Mouse (Mus musculus) large intestine, adult 2 months (tissue): ENCODE data around the gene A430005L14Rik. TPM values are rescaled to one million over a fixed set of nuclear protein-coding genes. Genes with fewer than 3 reads are reported as not detected.
"Not testable (repeated sequence)": the region's sequence is repeated elsewhere in the genome, so short reads cannot be mapped to it uniquely, and the experiment has no call there.

ENCODE experiments used
- DNase-seq: peaks from one replicate; pipeline ENCODE4 v3.0.0-alpha.2; 2012; ENCODE audit warnings: low read depth, low spot score
- WGBS: fragments of 180-500 bp; shearing (Covaris S2); methylation state at CpG from one replicate; pipeline ENCODE4 v1.1.7; 2018; 5-methylcytosine and 5-hydroxymethylcytosine counted together
- polyA plus RNA-seq: library from polyadenylated mRNA; depleted of rRNA; stranded (reverse); fragments of >200 nt; gene quantifications from 2 replicates; pipeline ENCODE4 v1.2.3, GENCODE M21; 2012; rRNA removed

The A430005L14Rik gene
- polyA plus RNA-seq: 36.8 and 37.4 TPM in 2 replicates

GRCm38 (mm10) chr4:153956569-153957405 lies at the start of gene A430005L14Rik:
Gene A430005L14Rik, plus strand, starts transcription at chr4:153957237.
- under 1% methylated on average over 65 of the region's 67 CpGs for WGBS
- peak; percentile 74 for DNase-seq

DNA sequence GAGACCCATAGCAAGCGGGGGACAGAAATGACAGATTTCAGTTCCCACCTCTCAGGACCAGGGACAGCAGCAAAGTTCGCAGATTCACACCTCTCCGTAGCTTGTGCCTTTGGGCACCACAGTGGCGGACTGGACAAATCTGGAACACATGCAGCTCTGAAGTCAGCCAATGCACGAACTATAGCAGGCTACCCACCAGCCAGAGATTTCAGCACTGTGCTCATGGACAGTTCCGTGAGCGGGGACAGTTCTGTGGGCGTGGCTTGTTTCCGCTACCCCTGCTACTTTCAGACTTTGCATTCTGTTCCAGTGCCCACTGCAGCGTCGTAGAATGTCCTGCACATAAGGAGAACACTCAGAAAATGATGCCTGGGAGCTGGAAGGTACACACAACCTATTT lies 49.5 kb upstream of the A430005L14Rik start:
- WGBS: 24% methylated on average over 11 of the region's 11 CpGs
- DNase-seq: no peak

- DNase-seq: no peak
- 49% methylated on average over 3 of the region's 3 CpGs for WGBS
Measured at GRCm38 (mm10) chr4:153913635-153914034, 43.4 kb upstream of the A430005L14Rik start.

DNA sequence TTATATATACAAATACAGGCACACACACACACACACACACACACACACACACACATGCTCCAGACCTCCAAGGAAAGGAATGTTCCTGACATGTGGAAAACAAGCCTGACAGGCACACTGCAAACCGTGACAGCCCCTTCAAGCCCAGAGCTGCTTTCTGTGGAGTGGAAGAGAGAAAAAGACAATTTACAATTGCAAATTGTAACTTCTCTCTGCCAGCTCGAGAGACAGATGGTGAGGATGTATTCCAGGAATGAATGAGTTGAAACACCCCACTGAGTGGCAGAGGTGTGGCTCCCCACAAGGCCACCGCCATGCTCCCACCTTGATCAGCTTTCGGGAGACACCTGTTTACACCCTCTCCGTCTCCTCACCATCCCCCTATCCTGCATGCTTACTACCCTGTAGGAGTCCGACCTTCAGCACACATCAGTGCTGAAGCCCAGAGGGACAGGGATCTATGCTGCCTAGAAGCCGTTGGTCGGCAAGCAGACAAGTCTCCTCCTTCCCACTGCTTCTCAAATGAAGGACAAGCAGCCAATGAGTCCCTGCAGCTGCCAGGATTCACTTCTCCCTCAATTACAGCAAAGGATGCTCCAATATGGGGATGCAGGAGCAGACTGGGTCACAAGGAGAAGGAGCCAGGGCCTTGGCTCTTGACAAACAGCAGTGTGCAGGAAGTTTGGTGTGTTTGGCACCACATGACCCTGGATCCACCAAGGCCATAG lies 39.1 kb upstream of the A430005L14Rik start:
- no peak for DNase-seq
- 48% methylated on average over 8 of the region's 8 CpGs for WGBS

DNA sequence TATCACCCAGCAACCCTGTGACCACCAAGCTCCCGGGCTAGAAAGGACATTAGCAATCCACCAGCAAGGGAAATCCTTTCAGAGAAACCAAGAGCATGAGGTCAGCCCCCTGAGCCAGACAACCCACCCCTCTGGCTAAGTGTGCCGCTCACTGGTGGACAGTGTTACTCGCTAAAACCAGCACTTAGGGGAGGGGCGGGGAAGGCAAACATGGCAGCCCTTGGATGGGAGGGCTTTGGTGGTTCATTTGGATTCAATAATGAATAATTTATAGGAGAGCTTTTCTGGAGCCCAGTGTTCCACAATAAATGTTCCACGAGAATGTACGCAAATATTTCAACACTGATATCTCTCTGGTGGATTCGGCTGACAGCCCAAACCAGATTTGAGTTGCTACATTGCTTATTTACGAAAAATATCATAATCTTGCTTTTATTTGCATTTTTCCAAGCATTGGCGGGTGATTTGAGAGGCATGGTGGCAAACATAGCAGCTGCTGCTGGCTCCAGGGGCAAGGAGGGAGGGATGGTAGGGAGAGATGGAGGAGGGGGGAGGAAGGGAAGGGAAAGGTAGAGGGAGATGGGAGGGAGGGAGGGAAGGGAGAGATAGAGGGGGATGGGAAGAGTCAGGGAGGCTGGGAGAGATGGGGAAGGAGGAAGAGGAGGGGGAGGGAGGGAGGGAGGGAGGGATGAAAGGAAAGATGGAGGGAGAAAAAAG lies 36.4 kb upstream of the A430005L14Rik start:
- DNase-seq: no peak
- 58% methylated on average over 9 of the region's 9 CpGs for WGBS

DNA sequence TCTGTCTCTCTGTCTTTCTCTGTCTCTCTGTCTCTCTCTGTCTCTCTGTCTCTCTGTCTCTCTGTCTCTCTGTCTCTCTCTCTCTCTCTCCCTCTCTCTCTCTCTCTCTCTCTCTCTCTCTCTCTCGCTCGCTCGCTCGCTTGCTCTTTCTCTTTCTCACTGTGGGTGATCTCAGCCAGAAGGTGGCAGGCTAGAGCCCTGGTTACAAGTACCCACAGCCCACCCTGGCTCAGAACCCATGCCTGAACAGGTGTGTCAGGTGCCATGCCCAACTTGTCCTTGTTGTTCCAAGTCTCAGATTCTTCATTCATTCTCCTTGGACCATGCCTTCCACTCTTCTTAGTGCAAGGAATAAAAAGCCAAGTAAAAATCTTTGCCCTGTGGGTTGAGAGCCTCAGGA lies 34.9 kb upstream of the A430005L14Rik start:
- not testable (repeated sequence) for DNase-seq
- 31% methylated on average over 4 of the region's 4 CpGs for WGBS

- no peak for DNase-seq
Measured at GRCm38 (mm10) chr4:153928772-153929299, 28.2 kb upstream of the A430005L14Rik start.

GRCm38 (mm10) chr4:153929425-153929824 lies 27.6 kb upstream of the A430005L14Rik start:
- 67% methylated on average over 10 of the region's 10 CpGs for WGBS

More at GRCm38 (mm10) chr4:153928772-153929299, 28.2 kb upstream of the A430005L14Rik start:
- WGBS: 84% methylated on average over 11 of the region's 11 CpGs

GRCm38 (mm10) chr4:153929921-153930320 lies 27.1 kb upstream of the A430005L14Rik start:
- WGBS: 69% methylated on average over 4 of the region's 4 CpGs
- no peak for DNase-seq

More at GRCm38 (mm10) chr4:153929425-153929824, 27.6 kb upstream of the A430005L14Rik start:
- no peak for DNase-seq

DNA sequence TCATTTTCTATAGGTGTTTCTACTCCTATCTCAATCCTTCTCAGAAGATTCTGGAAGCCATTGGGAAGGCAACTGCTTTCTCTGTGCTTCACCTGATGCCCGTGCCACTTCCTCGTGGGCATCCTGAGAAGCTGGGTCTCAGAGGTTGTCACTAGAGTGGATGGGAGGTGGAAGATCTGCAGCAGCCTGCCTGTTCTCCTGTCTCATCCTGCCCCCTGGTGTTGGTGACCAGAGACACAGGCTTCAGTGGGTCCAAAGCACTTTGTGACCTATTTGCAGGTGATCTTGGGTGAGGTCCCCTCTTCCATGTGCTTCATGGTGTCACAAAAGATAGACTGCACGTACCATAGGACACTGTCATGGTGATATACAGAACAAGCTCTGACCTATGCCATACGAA lies 13.8 kb upstream of the A430005L14Rik start:
- DNase-seq: no peak
- WGBS: 51% methylated on average over 4 of the region's 4 CpGs

DNA sequence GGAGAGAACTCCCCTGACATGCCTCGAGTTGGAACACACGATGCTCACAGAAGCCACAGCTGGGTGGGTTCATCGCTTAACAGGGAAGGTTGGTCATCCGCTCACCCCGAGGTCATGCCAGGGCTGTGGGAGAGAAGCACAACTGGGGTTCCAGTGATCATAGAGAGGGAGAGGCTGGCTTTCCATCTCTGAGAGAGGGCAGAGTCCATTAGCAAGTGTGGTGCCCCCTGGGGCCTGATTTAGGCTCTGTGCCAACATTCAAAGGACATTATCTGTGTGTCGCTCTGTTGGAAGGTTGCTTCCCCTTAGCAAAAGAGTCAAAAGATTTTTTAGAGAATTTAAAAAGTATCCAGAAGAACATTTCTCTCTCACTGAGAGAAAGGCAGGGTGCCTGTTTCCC lies 12.8 kb upstream of the A430005L14Rik start:
- WGBS: 33% methylated on average over 6 of the region's 6 CpGs
- DNase-seq: no peak

DNA sequence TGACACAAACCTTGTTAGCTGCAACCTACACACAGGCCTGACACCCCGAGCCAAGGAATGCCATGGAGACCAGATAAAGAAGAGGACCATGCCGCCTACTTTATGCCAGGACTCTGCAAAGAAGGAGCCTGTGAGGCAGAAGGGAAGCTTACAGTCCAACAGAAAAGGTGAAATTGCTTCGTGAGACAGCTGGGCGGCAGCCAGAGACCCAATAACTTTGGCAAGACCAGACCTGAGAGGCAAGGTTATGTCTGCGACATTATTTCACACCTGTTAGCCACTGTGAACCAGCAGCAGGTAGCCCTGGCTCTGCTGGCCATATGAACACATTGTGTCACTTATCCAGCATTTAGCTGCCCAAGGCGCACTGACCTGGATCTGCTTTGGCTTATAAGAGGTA lies 11.3 kb upstream of the A430005L14Rik start:
- WGBS: 71% methylated on average over 6 of the region's 6 CpGs

GRCm38 (mm10) chr4:153950372-153950771 lies 6.7 kb upstream of the A430005L14Rik start:
- no peak for DNase-seq
- 59% methylated on average over 2 of the region's 2 CpGs for WGBS

More for the DNA sequence above, 11.3 kb upstream of the A430005L14Rik start:
- no peak for DNase-seq

- no peak for DNase-seq
- 58% methylated on average over 3 of the region's 3 CpGs for WGBS
Measured at GRCm38 (mm10) chr4:153951150-153951549, 5.9 kb upstream of the A430005L14Rik start.

DNA sequence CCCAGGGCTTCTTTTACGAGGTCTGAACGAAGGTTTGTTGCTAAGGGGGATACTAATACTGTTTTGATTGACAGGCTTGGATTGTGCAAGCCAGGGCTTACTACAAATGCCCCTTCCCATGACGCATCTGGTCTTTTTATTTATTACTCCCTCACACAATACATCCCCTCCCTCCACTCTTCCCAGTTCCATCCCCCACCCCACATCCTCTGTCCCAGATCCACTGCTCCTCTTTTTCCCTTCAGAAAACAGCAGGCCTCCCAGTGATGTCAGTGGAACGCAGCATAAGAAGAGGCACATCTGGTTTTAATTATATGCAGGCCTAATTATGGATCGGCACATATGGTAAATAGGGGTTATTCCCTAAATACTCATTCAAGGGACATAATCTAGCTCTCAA lies 5.3 kb upstream of the A430005L14Rik start:
- no peak for DNase-seq
- WGBS: 42% methylated on average over 5 of the region's 5 CpGs

DNA sequence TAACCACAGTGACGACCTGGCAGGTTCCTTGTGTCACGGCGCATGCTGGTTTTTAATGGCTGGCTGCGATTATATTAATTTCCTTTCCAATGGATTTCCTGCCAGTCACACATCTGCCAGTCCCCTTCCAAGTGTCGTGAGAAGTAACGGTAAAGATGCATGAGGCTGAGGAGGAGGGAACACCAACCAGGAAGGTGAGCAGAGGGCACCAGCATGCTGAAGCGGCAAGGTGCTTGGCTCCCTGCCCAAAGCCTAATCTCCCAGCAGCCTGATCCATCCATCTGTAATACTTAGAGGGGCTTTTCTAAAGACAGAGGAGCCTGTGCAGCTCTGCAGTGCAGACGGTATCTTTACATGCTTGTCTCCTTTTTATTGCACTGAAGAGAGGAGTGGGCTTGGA lies 1.4 kb upstream of the A430005L14Rik start:
- 73% methylated on average over 8 of the region's 8 CpGs for WGBS
- DNase-seq: no peak

DNA sequence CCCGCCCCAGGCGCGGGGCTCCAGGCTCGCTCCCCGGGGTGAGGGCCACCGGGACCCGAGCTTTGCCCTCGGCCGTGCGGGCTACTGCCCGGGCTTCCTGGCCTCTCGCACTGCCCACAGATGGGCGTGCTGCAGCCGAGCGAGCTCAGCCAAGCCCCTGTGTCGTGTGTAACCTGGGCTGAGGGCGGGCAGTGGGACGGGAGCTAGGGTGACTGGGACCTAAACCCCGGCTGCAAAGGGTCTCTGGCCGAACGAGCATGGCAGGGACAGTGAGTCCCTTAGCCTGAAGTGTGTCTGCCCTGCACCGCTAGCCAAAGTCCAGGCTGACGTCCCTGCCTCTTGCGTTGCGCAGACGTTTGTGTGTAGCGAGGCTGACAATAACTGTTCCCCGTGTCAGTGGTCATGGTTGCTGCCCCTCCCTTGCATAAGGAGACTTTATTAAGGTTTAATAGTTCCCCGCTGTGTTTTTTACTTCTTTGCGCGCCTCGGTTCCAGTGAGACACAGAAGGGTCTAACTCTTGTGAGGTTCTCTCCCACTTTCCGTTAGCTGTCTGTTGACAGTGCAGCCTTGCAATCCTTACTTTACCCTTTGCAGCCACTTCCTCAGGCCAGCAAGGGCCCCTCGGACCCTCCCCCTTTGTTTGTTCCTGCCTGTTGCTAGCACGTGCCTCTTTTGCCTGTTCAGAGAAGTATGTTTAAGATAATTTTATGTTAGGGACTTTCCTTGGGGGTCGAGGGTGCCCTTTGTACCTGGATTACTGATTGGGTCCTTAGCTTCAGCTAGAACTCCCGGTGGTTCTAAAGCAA lies 610 bp downstream of the A430005L14Rik start:
- DNase-seq: no peak
- under 1% methylated on average over 33 of the region's 37 CpGs for WGBS

GRCm38 (mm10) chr4:153962631-153963030 lies 5.6 kb downstream of the A430005L14Rik start:
- WGBS: 79% methylated on average over 7 of the region's 7 CpGs

DNA sequence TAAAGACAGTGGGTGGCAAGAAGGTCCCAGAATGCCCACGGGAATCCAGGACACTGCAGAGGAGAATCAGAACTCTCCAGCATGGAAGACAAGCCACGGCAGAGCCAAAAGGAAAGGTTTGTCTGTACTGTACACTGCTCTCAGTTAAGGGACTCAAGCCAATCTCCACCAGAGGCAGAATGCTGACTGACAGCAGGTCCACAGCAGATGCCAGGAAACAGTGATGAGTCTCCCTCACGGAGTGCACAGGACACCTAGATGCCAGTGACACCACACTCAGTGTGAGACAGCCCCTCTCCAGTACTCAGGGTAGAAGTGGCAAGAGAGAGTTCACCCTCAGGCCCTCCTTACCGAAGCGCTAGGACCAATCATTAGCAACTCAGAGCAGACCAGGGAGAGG lies 9.6 kb downstream of the A430005L14Rik start:
- WGBS: 87% methylated on average over 5 of the region's 5 CpGs
- DNase-seq: no peak

More at GRCm38 (mm10) chr4:153962631-153963030, 5.6 kb downstream of the A430005L14Rik start:
- DNase-seq: no peak
